Mouse (Mus musculus) spleen, adult 2 months (tissue): Measurements from ENCODE around the gene AC134908.4.

Experiments
- CTCF ChIP-seq: fragments of 200-500 bp; IDR thresholded peaks from 2 replicates; pipeline ENCODE4 v1.5.1; 2011; ENCODE audit warnings: mild to moderate bottlenecking, inconsistent platforms; ENCODE audit not compliant: insufficient read depth, insufficient read length, insufficient replicate concordance; ENCODE audit errors: extremely low read depth
- POLR2A ChIP-seq: fragments of 200-500 bp; IDR thresholded peaks from 2 replicates; pipeline ENCODE4 v1.6.1; 2011; ENCODE audit warnings: low read depth, low read length, inconsistent platforms

DNA sequence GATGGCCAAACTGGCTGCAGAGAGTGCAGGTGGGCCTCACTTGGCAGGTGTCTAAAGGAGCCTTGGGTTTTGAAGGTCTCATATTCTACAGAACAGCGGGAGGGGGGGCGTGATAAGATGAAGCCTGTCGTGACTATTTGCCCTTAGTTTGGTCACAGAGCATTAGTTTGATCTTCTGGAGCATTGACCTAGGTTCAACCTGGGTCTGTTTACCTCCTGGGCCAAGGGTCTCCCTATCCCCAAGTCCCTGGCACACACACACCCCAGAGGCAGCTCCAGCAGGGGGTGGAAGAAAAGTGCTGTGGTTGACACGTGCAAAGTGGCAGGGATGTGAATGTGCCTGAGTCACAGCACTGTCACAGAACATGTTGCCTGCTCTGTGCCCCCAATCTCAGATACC is 15.4 kb upstream of the AC134908.4 start:
- TF ChIP-seq CTCF, result no peak
- no peak for TF ChIP-seq POLR2A
